Mouse (Mus musculus): ENCODE data around the gene Nrtn. TPM values are rescaled to one million over a fixed set of nuclear protein-coding genes. Genes with fewer than 3 reads are reported as not detected.

Nrtn gene
- not detected for total RNA-seq (2023)

DNA sequence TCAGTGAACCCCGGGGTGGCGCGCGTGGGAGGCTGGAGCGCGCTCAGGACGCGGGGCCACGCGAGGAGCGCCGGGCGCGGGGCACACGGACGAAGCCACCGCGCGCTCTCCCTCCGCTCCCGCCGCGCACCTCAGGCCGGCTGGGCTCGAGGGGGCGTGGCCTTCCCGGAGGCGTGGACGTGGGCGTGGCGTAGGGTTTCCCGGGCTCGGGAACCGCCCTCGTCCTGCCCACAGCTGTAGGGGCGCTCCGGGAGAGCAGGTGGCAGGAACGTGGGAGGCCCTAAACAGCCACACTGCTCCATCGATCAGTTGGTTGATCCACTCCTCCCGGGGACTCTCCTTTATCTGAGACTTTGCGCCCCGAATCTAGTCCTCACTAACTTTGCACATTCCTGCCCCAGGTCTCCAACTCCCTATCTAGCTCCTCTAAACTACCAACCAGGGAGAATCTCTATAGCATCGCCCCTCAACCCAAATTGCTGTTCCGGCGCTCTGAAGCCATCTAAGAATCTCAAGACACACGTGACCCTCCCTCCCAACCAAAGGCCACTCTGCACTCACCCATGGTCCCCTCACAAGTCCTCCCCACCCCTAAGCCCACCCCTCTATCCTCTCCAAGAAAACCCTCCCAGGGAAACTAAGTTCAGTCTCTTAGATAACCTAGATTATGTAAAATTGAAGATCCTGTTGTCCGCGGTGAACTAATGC, at the start of gene Nrtn:
TSS of gene Nrtn (minus strand) at position 115 of the 708 bp plus-strand sequence.

DNA sequence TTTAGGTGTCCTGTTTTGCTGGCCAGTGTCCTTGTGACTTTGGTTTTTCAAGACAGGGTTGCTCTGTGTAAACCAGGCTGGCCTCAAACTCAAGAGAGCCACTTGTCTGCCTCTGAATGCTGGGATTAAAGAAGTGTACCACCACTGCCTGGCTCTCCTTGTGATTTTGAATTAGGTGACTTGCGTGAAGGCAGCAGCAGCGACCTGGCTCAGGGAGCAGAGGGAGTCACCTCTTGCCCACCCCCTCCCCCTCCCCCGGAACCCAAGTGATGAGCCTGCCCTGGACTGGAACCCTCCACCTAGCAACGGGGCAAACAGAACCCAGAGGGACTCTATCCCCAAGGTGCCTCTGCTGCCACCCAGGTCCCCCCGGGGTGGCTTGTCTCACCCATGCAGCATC, 12.6 kb upstream of the Nrtn start, which contains the start of gene Prr22:
TSS of gene Prr22 (plus strand) at position 301 of the 400 bp plus-strand sequence.

DNA sequence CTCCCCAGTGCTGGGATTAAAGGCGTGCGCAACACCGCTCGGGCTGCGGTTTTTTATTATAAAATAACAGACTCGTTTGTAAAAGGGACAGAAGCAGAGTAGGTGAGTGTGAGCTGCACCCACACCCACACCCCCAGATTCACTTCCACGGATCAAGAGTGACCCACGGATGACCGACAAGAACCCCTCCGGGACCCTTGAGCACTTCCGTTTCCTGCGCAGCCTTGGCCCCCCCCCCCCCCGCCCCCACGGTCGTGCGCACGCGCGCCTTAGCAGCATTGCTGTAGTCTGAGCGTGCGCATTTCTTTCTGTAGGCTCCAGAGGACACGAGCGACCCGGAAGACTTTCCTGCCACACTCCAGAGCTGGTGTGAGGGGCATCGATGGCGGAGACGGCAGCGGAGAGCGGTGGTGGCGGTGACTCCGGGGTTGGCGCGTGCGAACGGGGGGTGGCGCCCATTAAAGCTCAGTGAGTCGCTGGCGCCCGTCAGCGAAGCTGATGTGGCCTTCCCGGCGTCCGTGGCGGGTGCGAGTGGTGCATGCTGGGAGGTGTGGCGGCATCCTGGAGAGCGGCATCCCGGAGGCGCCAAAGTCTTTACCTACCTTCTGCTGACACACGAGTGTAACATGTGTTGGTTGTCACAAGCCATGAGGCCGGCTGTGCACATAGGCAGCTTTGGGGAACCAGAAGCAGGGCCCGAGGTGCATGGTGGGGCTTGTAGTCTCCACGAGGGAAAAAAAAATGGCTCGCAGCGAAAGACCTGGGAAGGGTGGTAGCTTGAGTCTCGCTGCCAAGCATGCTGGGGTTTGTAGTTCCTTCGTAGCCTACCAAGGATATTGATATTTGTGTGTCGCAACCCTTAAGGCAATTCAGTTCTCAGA, 7.4 kb upstream of the Nrtn start, which contains the start of gene Dus3l:
TSS of gene Dus3l (plus strand) at position 284 of the 881 bp plus-strand sequence.

DNA sequence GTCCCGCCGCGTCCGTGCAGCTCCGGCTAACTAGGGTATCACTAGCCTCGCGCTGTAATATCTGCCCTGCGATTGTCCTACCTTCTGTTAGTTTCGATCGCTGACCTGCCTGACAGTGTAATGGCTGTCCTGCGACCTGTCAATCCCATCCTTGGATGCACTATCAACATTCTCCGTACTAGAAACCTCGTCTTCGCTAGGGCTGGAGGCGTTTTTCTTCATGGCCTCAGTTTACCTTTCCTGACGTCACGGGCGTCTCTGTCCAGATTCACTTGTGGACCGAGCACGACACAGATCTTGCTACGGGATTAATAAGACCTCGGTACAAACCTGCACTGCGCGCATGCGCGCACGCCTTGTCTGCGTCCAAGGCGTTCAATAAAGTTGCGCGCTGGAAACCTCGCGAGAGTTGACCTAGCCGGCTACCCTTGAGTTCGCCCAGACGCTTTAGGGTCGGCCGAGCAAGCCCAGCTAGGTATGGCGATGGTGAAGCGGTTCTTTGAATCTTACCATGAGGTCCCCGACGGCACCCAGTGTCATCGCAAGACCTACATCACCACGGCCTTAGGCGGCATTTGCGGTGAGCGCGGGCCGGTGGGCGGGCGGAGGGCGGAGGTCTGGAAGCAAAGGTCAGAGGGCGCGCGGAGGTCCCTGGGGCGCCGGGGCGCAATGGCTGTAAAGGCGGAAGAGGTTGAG, 39.8 kb downstream of the Nrtn start, which contains the start of the genes Ndufa11 and Vmac:
TSS of gene Ndufa11 (plus strand) at position 405 of the 696 bp plus-strand sequence.
TSS of gene Vmac (minus strand) at position 660 of the 696 bp plus-strand sequence.

Other genes starting within 250 kb of the Nrtn start
- gene Znrf4, start 245.1 kb downstream of the Nrtn start, total RNA-seq (2023), result not detected
- 7.9 TPM for gene Gm20219, start 203.1 kb downstream of the Nrtn start, total RNA-seq (2023)
- 438 TPM for gene Safb2, start 172.9 kb downstream of the Nrtn start, total RNA-seq (2023)
- gene Safb, start 172.7 kb downstream of the Nrtn start, total RNA-seq (2023), result 249 TPM
- 78.9 TPM for gene 2410015M20Rik, start 147.8 kb downstream of the Nrtn start, total RNA-seq (2023)
- 2,069 TPM for gene Rpl36, start 144.1 kb downstream of the Nrtn start, total RNA-seq (2023)
- gene Lonp1, start 130.6 kb downstream of the Nrtn start, total RNA-seq (2023), result 47.3 TPM
- not detected for gene Catsperd, start 129.4 kb downstream of the Nrtn start, total RNA-seq (2023)
- 111 TPM for gene Ranbp3, start 84.2 kb downstream of the Nrtn start, total RNA-seq (2023)
- gene Ndufa11, start 39.8 kb downstream of the Nrtn start, total RNA-seq (2023), result 51.5 TPM
- 9.6 TPM for gene Vmac, start 39.5 kb downstream of the Nrtn start, total RNA-seq (2023)
- 60.0 TPM for gene Dus3l, start 7.2 kb upstream of the Nrtn start, total RNA-seq (2023)
- 2.1 TPM for gene Prr22, start 12.7 kb upstream of the Nrtn start, total RNA-seq (2023)
- 21.6 TPM for gene Rfx2, start 73.5 kb upstream of the Nrtn start, total RNA-seq (2023)
- gene Acsbg2, start 116.9 kb upstream of the Nrtn start, total RNA-seq (2023), result not detected
- gene 1700061G19Rik, start 117.9 kb upstream of the Nrtn start, total RNA-seq (2023), result 2.1 TPM
- 49.0 TPM for gene Mllt1, start 177.9 kb upstream of the Nrtn start, total RNA-seq (2023)
- not detected for gene Acer1, start 224.6 kb upstream of the Nrtn start, total RNA-seq (2023)
- 27.6 TPM for gene Clpp, start 232.8 kb upstream of the Nrtn start, total RNA-seq (2023)
- gene Alkbh7, start 239.8 kb upstream of the Nrtn start, total RNA-seq (2023), result 12.2 TPM
- not detected for gene Pspn, start 242.5 kb upstream of the Nrtn start, total RNA-seq (2023)